Mouse (Mus musculus): ENCODE results near the gene Olfr600. TPM values are rescaled to one million over a fixed set of nuclear protein-coding genes. Genes with fewer than 3 reads are reported as not detected.
"Not testable (repeated sequence)": the region's sequence is repeated elsewhere in the genome, so short reads cannot be mapped to it uniquely, and the experiment has no call there.

Gene Olfr600
- total RNA-seq (2021), result not detected
- long read RNA-seq, experiment 1, result 0 reads
- long read RNA-seq, experiment 2, result 0 reads

GRCm38 (mm10) chr7:103349569-103349968, at the start of gene Olfr600:
Gene Olfr600, minus strand, starts transcription at chr7:103349669.
- no peak for DNase-seq
- intact Hi-C loops (cut with DNase I; ENCODE audit: low total_unique reads), result no loop called here

DNA sequence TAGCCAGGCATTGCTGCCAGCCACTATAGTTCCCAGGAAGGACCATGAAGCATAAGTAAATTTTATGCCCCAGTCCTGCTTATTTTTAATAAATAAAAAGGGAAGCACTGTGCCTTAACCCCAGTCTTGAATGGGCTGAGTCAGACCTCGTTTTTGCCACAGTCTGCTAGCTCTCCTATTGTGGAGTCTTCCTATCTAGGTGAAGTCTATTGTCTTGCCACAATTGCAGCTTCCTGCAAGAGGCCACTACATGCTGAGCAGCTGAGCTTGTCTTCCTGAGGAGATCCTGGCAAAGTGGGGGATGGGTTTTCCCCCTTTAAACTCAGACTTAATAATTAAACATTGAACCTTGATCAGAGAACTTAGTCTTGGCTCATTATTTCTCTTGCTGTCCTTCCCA, 49.5 kb upstream of the Olfr600 start:
- no peak for DNase-seq
- intact Hi-C loops (cut with DNase I; ENCODE audit: low total_unique reads), result no loop called here

- intact Hi-C loops (cut with DNase I; ENCODE audit: low total_unique reads), result no loop called here
- no peak for DNase-seq
Measured at GRCm38 (mm10) chr7:103397758-103398157, 48.3 kb upstream of the Olfr600 start.

- intact Hi-C loops (cut with DNase I; ENCODE audit: low total_unique reads), result no loop called here
- no peak for DNase-seq
Measured at GRCm38 (mm10) chr7:103386077-103386476, 36.6 kb upstream of the Olfr600 start, which contains the start of gene Olfr603. Gene Olfr603, minus strand, starts transcription at chr7:103386177.

- intact Hi-C loops (cut with DNase I; ENCODE audit: low total_unique reads), result no loop called here
- no peak for DNase-seq
Measured at GRCm38 (mm10) chr7:103362555-103362954, 13.1 kb upstream of the Olfr600 start, which contains the start of gene Olfr601. Gene Olfr601, minus strand, starts transcription at chr7:103362655.

DNA sequence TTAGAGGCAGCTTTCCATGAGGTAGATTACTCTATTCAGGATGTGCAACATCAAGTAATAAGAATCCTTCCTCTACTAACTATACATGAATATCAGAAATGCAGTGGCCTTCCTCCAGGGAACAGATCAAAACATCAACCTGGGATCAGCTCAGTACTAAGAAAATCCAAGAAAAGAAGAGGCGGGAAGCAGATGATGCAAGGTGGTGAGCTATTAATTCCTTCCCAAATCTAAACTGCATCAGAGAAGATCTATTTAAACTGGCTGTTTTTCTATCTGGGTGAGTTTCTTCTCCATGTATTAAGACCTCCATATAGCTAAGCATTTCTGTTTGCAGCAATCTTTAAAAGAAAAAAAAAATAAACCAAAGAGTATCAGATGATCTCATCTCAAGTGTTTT, 13.9 kb downstream of the Olfr600 start, which contains the start of gene Olfr599:
TSS of gene Olfr599 (plus strand) at position 301 of the 400 bp plus-strand sequence.
- no peak for DNase-seq
- intact Hi-C loops (cut with DNase I; ENCODE audit: low total_unique reads), result no loop called here

DNA sequence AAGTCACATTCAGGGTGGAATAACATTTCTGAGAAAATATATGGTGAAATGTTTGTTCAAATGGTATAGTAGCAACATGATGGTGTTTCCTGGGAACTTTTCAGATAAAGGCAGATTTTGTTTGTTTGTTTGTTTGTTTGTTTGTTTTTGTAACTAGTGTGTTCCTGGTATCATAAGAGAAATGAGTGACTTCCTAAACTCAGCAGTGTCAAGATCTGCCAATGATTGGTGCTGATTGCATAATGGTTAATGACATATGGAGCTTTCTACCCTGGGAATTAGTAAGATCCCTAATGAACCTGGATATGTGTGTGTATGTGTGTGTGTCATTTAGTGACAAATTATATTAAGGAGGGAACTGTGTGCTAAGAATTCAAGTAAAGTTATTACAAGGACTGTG, 26.2 kb downstream of the Olfr600 start, which contains the start of gene Olfr598:
TSS of gene Olfr598 (plus strand) at position 301 of the 400 bp plus-strand sequence.
- no peak for DNase-seq
- intact Hi-C loops (cut with DNase I; ENCODE audit: low total_unique reads), result no loop called here

DNA sequence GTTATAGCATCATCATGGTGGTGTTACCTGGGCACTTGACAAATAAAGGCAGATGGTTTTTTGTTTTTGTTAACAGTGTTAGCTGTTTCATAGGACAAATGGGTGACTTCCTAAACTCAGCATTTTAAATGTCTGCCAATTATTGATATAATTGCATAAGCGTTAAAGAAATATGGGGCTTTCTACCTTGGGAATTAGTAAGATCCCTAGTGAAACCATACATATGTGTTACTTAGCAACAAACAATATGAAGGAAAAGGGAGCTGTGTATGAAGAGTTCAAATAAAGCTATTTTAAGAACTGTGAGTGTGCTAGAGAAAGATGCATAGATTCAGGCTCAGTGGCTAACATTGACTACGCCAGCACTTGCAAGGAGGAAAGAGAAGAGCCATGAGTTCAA, 33.5 kb downstream of the Olfr600 start, which contains the start of gene Olfr597:
TSS of gene Olfr597 (plus strand) at position 301 of the 400 bp plus-strand sequence.
- intact Hi-C loops (cut with DNase I; ENCODE audit: low total_unique reads); DNase-seq: not testable (repeated sequence)

DNA sequence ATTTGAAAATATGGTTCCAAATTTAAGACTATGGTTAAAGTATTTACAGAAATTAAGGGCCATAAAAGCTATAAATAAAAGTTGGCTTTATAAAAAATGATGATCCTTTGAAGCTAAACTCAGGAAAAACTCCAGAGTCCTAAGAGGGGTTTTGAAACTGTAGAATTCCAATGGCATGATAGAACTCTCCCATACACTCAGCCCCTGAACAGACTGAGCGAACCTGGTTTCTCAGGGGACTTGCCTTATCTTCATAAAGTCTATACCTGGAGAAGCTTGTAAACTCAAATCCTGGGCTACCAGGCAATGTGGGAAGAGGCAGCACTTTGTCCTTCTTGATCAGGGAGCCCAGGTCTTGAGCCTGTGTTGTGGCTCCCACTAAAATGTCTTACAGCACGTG, 44.1 kb downstream of the Olfr600 start, which contains the start of gene Olfr596:
TSS of gene Olfr596 (plus strand) at position 301 of the 400 bp plus-strand sequence.
- DNase-seq; intact Hi-C loops (cut with DNase I; ENCODE audit: low total_unique reads): not testable (repeated sequence)

Other genes with a start within 250 kb of the Olfr600 start
- gene Olfr586, start 224.0 kb downstream of the Olfr600 start, total RNA-seq (2021), result not detected
- not detected for gene Olfr588-ps1, start 208.8 kb downstream of the Olfr600 start, total RNA-seq (2021)
- not detected for gene Olfr589, start 193.3 kb downstream of the Olfr600 start, total RNA-seq (2021)
- gene Olfr591, start 171.3 kb downstream of the Olfr600 start, total RNA-seq (2021), result not detected
- gene Olfr592, start 164.9 kb downstream of the Olfr600 start, total RNA-seq (2021), result not detected
- gene Olfr593, start 137.8 kb downstream of the Olfr600 start, total RNA-seq (2021), result not detected
- gene Olfr594, start 132.7 kb downstream of the Olfr600 start, total RNA-seq (2021), result not detected
- gene Usp17ld, start 97.2 kb downstream of the Olfr600 start, total RNA-seq (2021), result not detected
- not detected for gene Olfr596, start 44.0 kb downstream of the Olfr600 start, total RNA-seq (2021)
- not detected for gene Olfr597, start 33.4 kb downstream of the Olfr600 start, total RNA-seq (2021)
- not detected for gene Olfr598, start 26.1 kb downstream of the Olfr600 start, total RNA-seq (2021)
- not detected for gene Olfr599, start 13.8 kb downstream of the Olfr600 start, total RNA-seq (2021)
- not detected for gene Olfr601, start 13.0 kb upstream of the Olfr600 start, total RNA-seq (2021)
- gene Olfr603, start 36.5 kb upstream of the Olfr600 start, total RNA-seq (2021), result not detected
- gene Usp17lc, start 65.4 kb upstream of the Olfr600 start, total RNA-seq (2021), result not detected
- not detected for gene Olfr605, start 95.8 kb upstream of the Olfr600 start, total RNA-seq (2021)
- not detected for gene Olfr606, start 99.4 kb upstream of the Olfr600 start, total RNA-seq (2021)
- gene Olfr607, start 114.5 kb upstream of the Olfr600 start, total RNA-seq (2021), result not detected
- not detected for gene Olfr608, start 120.2 kb upstream of the Olfr600 start, total RNA-seq (2021)
- not detected for gene Olfr609, start 148.4 kb upstream of the Olfr600 start, total RNA-seq (2021)
- not detected for gene Olfr610, start 162.5 kb upstream of the Olfr600 start, total RNA-seq (2021)
- gene Olfr611, start 171.2 kb upstream of the Olfr600 start, total RNA-seq (2021), result not detected
- gene Olfr612, start 193.0 kb upstream of the Olfr600 start, total RNA-seq (2021), result not detected
- not detected for gene Olfr613, start 198.4 kb upstream of the Olfr600 start, total RNA-seq (2021)
- gene Olfr615, start 206.4 kb upstream of the Olfr600 start, total RNA-seq (2021), result not detected
- not detected for gene Olfr616, start 219.5 kb upstream of the Olfr600 start, total RNA-seq (2021)
- not detected for gene Olfr617, start 223.4 kb upstream of the Olfr600 start, total RNA-seq (2021)
- gene Olfr618, start 240.4 kb upstream of the Olfr600 start, total RNA-seq (2021), result not detected

All from gastrocnemius, postnatal 14 days (tissue).